Mouse (Mus musculus) lung, embryonic 15.5 days (tissue): ENCODE results near the gene Rapgef6. TPM values are rescaled to one million over a fixed set of nuclear protein-coding genes. Genes with fewer than 3 reads are reported as not detected.

ENCODE experiments used
- ATAC-seq: fragments of 200-750 bp; cut with Nextera tagmentation; 2 replicates; pipeline ENCODE4 v1.8.0; 2017; ENCODE audit warnings: moderate number of reproducible peaks, borderline replicate concordance; ENCODE audit not compliant: low FRiP score, low TSS enrichment; ENCODE audit errors: extremely low read depth
- H3K27ac ChIP-seq: fragments of 300-500 bp; sonication (generic); 2 replicates; pipeline ENCODE4 v1.5.1; 2015; ENCODE audit warnings: moderate library complexity, mild to moderate bottlenecking, inconsistent platforms
- H3K27me3 ChIP-seq: fragments of 300-500 bp; sonication (generic); 2 replicates; pipeline ENCODE4 v1.6.1; 2015; ENCODE audit warnings: inconsistent platforms
- H3K36me3 ChIP-seq: fragments of 300-500 bp; sonication (generic); 2 replicates; pipeline ENCODE4 v1.6.1; 2015; ENCODE audit warnings: inconsistent platforms
- H3K4me1 ChIP-seq: fragments of 300-500 bp; sonication (generic); 2 replicates; pipeline ENCODE4 v1.6.1; 2015; ENCODE audit warnings: inconsistent platforms
- H3K4me2 ChIP-seq: fragments of 300-500 bp; sonication (generic); 2 replicates; pipeline ENCODE4 v1.6.1; 2015; ENCODE audit warnings: inconsistent platforms, mild to moderate bottlenecking, moderate library complexity
- H3K4me3 ChIP-seq: fragments of 300-500 bp; sonication (generic); 2 replicates; pipeline ENCODE4 v1.5.1; 2015; ENCODE audit warnings: mild to moderate bottlenecking, inconsistent platforms
- H3K9ac ChIP-seq: fragments of 300-500 bp; sonication (generic); 2 replicates; pipeline ENCODE4 v1.6.1; 2015; ENCODE audit warnings: inconsistent platforms
- H3K9me3 ChIP-seq: fragments of 300-500 bp; sonication (generic); 2 replicates; pipeline ENCODE4 v1.6.1; 2016; ENCODE audit warnings: inconsistent platforms
- WGBS: fragments of 180-500 bp; shearing (Covaris S2); methylation state at CpG from one replicate; pipeline ENCODE4 v1.1.7; 2015; 5-methylcytosine and 5-hydroxymethylcytosine counted together
- polyA plus RNA-seq: library from polyadenylated mRNA; unstranded; fragments of >200 nt; fragmentation: Nextera tagmentation; extraction: Ambion mirVana; gene quantifications from 2 replicates; pipeline ENCODE4 v1.2.1, GENCODE M21; 2015

Gene Rapgef6
- polyA plus RNA-seq, 1 experiment from 2014 or later = 37.4 TPM

DNA sequence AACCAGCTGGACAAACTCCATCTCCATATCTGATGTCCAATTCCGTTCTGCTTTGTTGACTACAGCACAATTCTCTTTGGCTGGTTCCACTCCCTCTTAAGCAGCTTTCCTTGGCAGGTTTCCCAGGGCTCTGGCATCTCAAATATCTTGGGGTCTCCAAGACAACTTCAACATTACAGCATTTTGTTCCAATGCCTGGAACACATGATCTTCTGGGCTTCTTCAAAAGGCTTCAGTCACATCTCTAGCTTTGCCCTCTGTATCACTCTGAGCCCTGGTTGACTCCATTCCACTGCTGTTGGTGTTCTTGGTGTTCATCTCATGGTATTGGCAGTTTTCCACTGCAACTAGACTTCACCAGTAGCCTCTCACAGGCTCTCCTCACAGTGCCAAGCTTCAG lies 7.7 kb downstream of the Rapgef6 start:
- 25% methylated on average over 1 of the region's 1 CpGs for WGBS
- no peak overlapping the region for H3K9ac ChIP-seq
- H3K4me3 ChIP-seq = no peak overlapping the region
- H3K36me3 ChIP-seq = no peaks in the 10 kb centered on the region
- H3K27me3 ChIP-seq = no peaks in the 10 kb centered on the region
- no peak overlapping the region for H3K4me2 ChIP-seq
- H3K27ac ChIP-seq = peak overlapping the region; percentile 76
- H3K9me3 ChIP-seq = no peaks in the 10 kb centered on the region
- H3K4me1 ChIP-seq = peaks cover 18% of the 10 kb centered on the region
- peak; percentile 80 for ATAC-seq

DNA sequence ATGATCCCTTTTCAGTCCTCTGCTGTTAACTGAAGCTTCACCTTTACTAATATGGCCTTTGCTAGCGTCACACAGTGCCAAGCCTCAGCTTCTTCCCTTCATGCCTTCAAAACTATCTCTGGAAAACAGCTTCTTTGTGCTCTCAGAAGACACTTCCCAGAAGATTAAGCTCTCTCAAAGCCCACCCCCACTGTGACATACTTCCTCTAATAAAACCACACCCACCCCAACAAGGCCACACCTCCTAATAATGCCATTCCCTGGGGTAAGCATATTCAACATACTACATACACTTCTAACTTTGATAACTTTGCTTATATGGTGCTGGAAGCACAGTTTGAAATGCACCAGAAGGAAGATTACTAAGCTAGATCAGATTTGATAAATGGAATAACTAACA lies 8.3 kb downstream of the Rapgef6 start:
- Histone ChIP-seq H3K9me3 (no peaks in the 10 kb centered on the region), H3K9ac (no peak overlapping the region), H3K4me1 (peaks cover 15% of the 10 kb centered on the region), H3K27ac (peak overlapping the region; percentile 76), H3K4me3 (no peak overlapping the region), H3K4me2 (no peak overlapping the region), H3K27me3 (no peaks in the 10 kb centered on the region), H3K36me3 (no peaks in the 10 kb centered on the region)
- no peak for ATAC-seq
- 92% methylated on average over 1 of the region's 1 CpGs for WGBS

DNA sequence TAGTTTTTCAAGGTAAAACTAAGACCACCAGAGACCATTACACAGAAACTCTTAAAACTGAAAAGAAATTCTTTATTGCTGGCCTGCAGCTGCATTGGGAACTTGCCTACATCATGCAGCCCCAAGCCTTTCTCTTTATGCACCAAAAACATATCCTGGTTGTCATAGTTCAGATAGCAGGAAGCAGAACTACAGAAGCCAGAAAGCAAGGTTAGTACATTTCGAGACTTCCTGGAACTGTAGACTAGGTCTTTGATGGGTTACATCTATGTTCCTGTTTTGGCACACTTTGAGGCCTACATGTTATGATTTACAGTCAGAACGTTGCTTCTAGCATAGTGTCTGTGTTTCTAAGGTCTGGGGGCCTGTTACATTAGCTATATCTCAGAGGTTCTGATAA lies 11.2 kb downstream of the Rapgef6 start:
- Histone ChIP-seq H3K9me3 (no peaks in the 10 kb centered on the region), H3K4me2 (no peak overlapping the region), H3K4me1 (peaks cover 14% of the 10 kb centered on the region), H3K9ac (no peak overlapping the region), H3K4me3 (no peak overlapping the region), H3K27ac (no peak overlapping the region), H3K36me3 (no peaks in the 10 kb centered on the region), H3K27me3 (no peaks in the 10 kb centered on the region)
- WGBS = 61% methylated on average over 2 of the region's 2 CpGs
- no peak for ATAC-seq

DNA sequence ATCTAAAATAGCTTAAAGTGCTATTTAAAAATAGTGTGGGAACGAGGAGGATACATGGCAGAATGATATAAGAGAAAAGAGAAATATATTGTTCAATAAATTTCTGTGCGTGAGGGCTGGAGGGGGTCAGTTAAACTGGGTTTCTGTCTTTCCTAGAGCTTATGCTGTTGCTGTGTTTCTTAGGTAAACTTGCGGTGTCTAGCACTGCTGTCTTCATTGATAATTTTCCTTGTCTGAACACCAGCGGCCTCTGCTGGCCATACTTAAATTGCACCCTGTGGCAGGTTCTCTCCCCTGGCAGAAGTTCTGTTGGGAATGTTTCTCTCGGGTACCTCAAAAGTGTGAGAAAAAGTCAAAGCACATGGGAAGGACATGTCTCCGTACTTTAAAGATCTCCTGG lies 12.2 kb downstream of the Rapgef6 start:
- Histone ChIP-seq H3K36me3 (no peaks in the 10 kb centered on the region), H3K27ac (no peak overlapping the region), H3K9ac (no peak overlapping the region), H3K27me3 (no peaks in the 10 kb centered on the region), H3K4me2 (no peak overlapping the region), H3K4me3 (no peak overlapping the region), H3K4me1 (peaks cover 18% of the 10 kb centered on the region), H3K9me3 (no peaks in the 10 kb centered on the region)
- 48% methylated on average over 6 of the region's 6 CpGs for WGBS
- ATAC-seq = no peak

DNA sequence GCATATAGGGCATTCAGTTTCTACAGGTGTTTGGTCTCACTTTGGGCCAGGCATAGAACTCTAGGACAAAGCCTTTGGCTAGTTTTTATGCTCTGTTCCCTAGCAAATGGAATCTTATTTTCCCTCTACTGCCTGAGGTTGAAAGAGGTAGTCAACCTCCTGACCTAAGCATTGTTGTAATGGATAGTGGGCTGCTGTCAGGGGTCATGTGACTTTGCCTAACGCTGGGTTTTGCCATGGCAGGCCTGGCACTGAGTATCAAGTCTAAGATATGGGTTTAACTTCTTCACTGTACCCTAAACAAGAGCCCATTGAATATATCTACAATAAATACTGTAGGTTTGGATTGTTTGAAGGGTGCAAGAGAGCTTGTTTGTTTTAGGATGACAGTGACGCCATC lies 16.4 kb downstream of the Rapgef6 start:
- H3K4me3 ChIP-seq = no peak overlapping the region
- H3K36me3 ChIP-seq = no peaks in the 10 kb centered on the region
- no peak overlapping the region for H3K27ac ChIP-seq
- ATAC-seq = no peak
- H3K9ac ChIP-seq = no peak overlapping the region
- no peaks in the 10 kb centered on the region for H3K27me3 ChIP-seq
- peaks cover 9% of the 10 kb centered on the region; the same call in 1 of the 2 replicates for H3K4me1 ChIP-seq
- no peak overlapping the region for H3K4me2 ChIP-seq
- WGBS = 58% methylated on average over 2 of the region's 2 CpGs
- H3K9me3 ChIP-seq = no peaks in the 10 kb centered on the region

DNA sequence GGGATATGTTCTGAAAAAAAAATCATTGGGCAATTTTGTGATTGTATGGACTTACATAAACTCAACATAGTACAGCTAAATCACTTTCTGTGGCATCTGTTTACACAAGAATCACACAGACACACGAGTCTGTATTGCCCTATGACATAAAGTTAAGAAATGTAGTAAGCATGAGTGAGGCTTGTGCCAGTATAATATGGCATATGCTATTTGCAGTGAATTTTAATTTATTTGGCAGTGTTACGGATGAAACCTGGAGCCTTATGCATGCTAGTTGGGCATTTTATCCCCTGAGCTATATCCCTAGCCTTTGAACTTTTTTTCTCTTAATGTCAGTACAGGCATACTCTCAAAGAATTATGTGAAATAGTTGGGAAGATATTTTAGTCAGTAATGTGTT lies 16.8 kb downstream of the Rapgef6 start:
- Histone ChIP-seq H3K9me3 (no peaks in the 10 kb centered on the region), H3K4me1 (peaks cover 9% of the 10 kb centered on the region; the same call in 1 of the 2 replicates), H3K27ac (no peak overlapping the region), H3K4me2 (no peak overlapping the region), H3K36me3 (no peaks in the 10 kb centered on the region), H3K4me3 (no peak overlapping the region), H3K9ac (no peak overlapping the region), H3K27me3 (no peaks in the 10 kb centered on the region)
- ATAC-seq = no peak
- 51% methylated on average over 2 of the region's 2 CpGs for WGBS

DNA sequence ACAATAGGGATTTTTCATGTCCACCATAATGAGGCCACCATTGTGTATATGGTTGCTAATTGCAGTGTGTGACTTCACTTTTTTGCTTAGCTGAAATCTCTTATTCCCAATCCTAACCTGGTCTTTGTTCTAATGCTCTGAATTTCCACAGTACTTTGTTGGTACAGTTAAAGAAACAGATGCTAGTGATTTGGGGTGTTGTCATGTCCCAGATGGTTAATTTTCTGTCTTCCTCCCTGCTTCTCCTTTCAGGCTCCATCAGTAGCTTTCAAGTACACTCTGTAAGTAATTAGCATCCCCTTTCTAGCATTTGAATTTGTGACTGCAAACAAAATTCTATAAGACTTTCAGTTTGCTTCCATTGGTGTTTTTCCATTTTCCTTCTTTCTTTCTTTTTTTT lies 17.7 kb downstream of the Rapgef6 start:
- Histone ChIP-seq H3K4me1 (peaks cover 9% of the 10 kb centered on the region; the same call in 1 of the 2 replicates), H3K4me3 (no peak overlapping the region), H3K4me2 (no peak overlapping the region), H3K9me3 (no peaks in the 10 kb centered on the region), H3K9ac (no peak overlapping the region), H3K27me3 (no peaks in the 10 kb centered on the region), H3K36me3 (no peaks in the 10 kb centered on the region), H3K27ac (no peak overlapping the region)
- no peak for ATAC-seq

DNA sequence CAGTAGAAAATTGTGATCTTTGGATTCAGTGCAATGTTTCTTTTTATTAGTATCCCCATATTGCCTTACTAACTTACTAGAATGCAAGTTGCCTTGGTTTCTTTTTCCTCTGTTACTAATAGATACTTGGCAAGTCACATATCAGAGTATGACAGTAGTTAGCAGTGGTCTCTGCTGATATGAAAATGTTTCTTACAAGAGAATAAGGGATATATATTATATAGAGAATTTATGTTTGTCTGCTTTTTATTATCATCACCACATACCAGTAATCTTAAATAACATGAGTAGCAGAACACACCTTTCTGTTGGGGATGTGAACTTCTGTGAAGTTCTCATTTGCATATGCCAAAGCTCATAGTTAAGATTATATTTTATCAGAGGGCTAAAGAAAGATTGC lies 19.8 kb downstream of the Rapgef6 start:
- Histone ChIP-seq H3K9ac (no peak overlapping the region), H3K9me3 (no peaks in the 10 kb centered on the region), H3K36me3 (no peaks in the 10 kb centered on the region), H3K27me3 (no peaks in the 10 kb centered on the region), H3K4me2 (no peak overlapping the region), H3K4me3 (no peak overlapping the region), H3K27ac (no peak overlapping the region; the same call in 1 of the 2 replicates), H3K4me1 (peaks cover 9% of the 10 kb centered on the region; the same call in 1 of the 2 replicates)
- no peak for ATAC-seq

DNA sequence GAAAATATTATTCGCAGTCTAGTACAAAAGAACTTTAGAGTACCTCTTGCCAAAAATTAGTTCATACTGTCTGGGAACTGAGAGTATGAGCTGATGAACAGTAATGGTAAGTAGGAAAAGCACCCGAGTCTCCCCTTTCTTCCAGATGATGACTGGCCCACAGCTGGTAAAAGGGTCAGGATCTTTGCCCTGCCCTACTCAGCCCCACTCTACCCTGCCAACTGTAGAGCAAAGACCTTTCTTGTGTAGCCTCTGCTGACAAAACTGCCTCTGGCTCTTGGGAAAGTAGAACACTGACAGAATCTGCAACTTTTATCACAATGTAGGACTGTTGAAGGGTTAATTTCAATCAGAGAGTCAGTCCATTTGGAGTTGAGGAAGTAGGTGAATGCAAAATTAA lies 32.3 kb downstream of the Rapgef6 start:
- no peak for ATAC-seq
- H3K27me3 ChIP-seq = no peaks in the 10 kb centered on the region
- H3K4me2 ChIP-seq = no peak overlapping the region
- no peaks in the 10 kb centered on the region for H3K9me3 ChIP-seq
- H3K4me1 ChIP-seq = no peaks in the 10 kb centered on the region
- H3K36me3 ChIP-seq = no peaks in the 10 kb centered on the region
- H3K27ac ChIP-seq = no peak overlapping the region
- whole genome bisulfite sequencing = 86% methylated on average over 2 of the region's 2 CpGs
- no peak overlapping the region for H3K9ac ChIP-seq
- no peak overlapping the region for H3K4me3 ChIP-seq

DNA sequence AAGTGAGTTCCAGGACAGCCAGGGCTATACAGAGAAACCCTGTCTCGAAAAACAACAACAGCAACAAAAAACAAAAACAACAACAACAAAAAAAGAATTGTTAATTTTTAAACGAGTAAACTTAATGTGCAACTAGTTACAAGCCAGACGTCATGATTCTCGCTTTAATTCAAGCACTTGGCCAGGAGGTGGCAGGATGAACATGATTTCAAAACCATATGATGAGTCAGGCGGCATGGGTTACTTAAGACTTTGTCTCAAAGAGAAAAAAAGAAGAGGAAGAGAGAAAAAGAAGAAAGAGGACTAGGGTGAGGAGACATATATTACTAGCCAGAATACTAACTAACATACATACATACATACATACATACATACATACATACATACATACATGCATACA lies 40.1 kb downstream of the Rapgef6 start:
- ATAC-seq = no peak
- 83% methylated on average over 5 of the region's 5 CpGs for WGBS
- no peaks in the 10 kb centered on the region for H3K4me1 ChIP-seq

DNA sequence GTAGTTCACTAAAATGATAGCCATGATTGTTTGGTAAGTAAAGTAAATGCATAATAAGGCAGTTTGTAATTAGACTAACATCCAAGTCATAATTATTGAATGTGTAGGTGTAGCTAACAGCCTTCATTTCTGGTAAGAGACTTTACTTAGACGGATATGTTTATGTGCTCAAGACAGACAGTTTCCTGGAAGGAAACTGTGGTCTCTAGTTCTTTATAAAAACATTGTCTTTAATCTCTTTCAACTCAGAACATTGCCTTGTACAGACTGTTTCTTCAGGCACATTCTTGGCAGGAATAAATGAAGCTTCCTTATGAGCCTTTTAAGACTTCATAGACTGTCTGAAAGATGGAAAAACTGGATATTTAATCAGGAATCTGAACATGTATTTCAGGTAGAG lies 45.3 kb downstream of the Rapgef6 start:
- H3K27me3 ChIP-seq = no peaks in the 10 kb centered on the region
- H3K4me2 ChIP-seq = no peak overlapping the region
- no peak overlapping the region for H3K27ac ChIP-seq
- H3K4me1 ChIP-seq = no peaks in the 10 kb centered on the region
- no peak overlapping the region for H3K4me3 ChIP-seq
- no peaks in the 10 kb centered on the region for H3K9me3 ChIP-seq
- H3K9ac ChIP-seq = no peak overlapping the region
- H3K36me3 ChIP-seq = no peaks in the 10 kb centered on the region
- 43% methylated on average over 1 of the region's 1 CpGs for WGBS
- no peak for ATAC-seq

More for the DNA sequence above, 40.1 kb downstream of the Rapgef6 start:
- Histone ChIP-seq H3K36me3 (no peaks in the 10 kb centered on the region), H3K27me3 (no peaks in the 10 kb centered on the region), H3K27ac (no peak overlapping the region), H3K4me2 (no peak overlapping the region), H3K9me3 (no peaks in the 10 kb centered on the region), H3K9ac (no peak overlapping the region), H3K4me3 (no peak overlapping the region)

DNA sequence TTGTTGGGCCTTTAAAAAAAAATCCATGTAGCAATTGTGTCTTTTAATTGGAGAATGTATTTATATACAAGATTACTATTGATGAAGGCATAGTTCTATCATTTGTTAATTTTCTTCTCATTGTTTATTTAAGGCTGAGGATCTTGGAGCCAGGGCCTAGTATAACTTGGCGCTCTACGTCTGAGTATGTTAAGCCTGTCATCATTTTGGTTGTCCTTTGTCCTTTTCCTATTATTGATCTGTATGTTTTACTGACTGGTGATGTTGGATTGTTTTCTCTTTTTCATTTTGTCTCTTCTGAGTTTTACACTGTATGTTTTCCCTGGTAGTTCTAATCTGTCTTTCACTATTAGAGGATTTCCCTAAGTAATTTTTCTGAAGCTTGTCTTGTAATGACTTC lies 52.1 kb downstream of the Rapgef6 start:
- ATAC-seq = no peak
- no peak overlapping the region for H3K4me2 ChIP-seq
- no peak overlapping the region for H3K27ac ChIP-seq
- H3K9me3 ChIP-seq = no peaks in the 10 kb centered on the region
- no peaks in the 10 kb centered on the region for H3K27me3 ChIP-seq
- 88% methylated on average over 2 of the region's 2 CpGs for WGBS
- no peaks in the 10 kb centered on the region for H3K36me3 ChIP-seq
- H3K9ac ChIP-seq = no peak overlapping the region
- no peaks in the 10 kb centered on the region for H3K4me1 ChIP-seq
- no peak overlapping the region for H3K4me3 ChIP-seq

DNA sequence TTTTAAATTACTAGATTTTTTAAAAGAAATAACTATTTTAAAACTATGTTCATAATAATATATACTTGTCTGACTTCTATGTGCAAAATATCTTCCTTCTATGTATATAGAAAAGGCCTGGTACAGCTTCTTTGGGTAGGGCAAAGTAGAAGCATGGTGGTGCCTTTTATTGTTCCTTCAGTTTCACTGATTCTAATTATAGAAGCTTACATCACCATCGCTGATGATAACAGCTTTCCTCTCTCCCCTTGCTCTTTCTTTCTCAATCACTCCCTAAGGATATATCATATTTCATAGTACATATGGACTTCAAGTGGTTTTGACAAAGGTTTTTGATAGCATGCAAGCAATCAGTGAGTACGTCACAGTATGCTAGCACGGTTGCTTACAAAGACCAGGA lies 69.9 kb downstream of the Rapgef6 start:
- H3K36me3 ChIP-seq = peaks cover 3% of the 10 kb centered on the region; the same call in 1 of the 2 replicates
- no peak overlapping the region for H3K27ac ChIP-seq
- no peaks in the 10 kb centered on the region for H3K4me1 ChIP-seq
- H3K9me3 ChIP-seq = no peaks in the 10 kb centered on the region
- no peaks in the 10 kb centered on the region for H3K27me3 ChIP-seq
- H3K4me2 ChIP-seq = no peak overlapping the region
- no peak for ATAC-seq
- no peak overlapping the region for H3K4me3 ChIP-seq
- no peak overlapping the region for H3K9ac ChIP-seq
- 57% methylated on average over 3 of the region's 3 CpGs for WGBS
